Mouse (Mus musculus) ES-E14 (cell line): ENCODE data around the gene Fam213a. TPM values are rescaled to one million over a fixed set of nuclear protein-coding genes. Genes with fewer than 3 reads are reported as not detected.

Experiments
- DNase-seq: peaks from one replicate; pipeline ENCODE4 v3.0.0-alpha.2; 2013; ENCODE audit warnings: low read depth, low spot score
- H3K27ac ChIP-seq: 2 replicates; pipeline ENCODE4 v1.5.1; 2012; ENCODE audit warnings: low read depth, mild to moderate bottlenecking, low read length, moderate library complexity, mixed read lengths; ENCODE audit not compliant: poor library complexity, insufficient read depth, severe bottlenecking
- H3K36me3 ChIP-seq: 2 replicates; pipeline ENCODE4 v1.6.1; 2012; ENCODE audit warnings: mild to moderate bottlenecking, low read length, moderate library complexity, mixed read lengths; ENCODE audit not compliant: control insufficient read depth, poor library complexity, insufficient read depth, severe bottlenecking
- H3K4me1 ChIP-seq, 2 experiments: fragments of 150-350 bp in 1 of 2; sonication (generic) in 1 of 2; 2 replicates each; pipeline ENCODE4 v1.6.1; 2012; ENCODE audit warnings: low read length in 2 of 2, mild to moderate bottlenecking in 1 of 2, mixed read lengths in 1 of 2; ENCODE audit not compliant: control insufficient read depth in 2 of 2, insufficient read depth in 2 of 2, poor library complexity in 1 of 2
- H3K4me3 ChIP-seq, 2 experiments: fragments of 150-350 bp in 1 of 2; sonication (generic) in 1 of 2; 2 replicates each; pipeline ENCODE4 v1.5.1; 2012; ENCODE audit warnings: low read length in 2 of 2, low read depth in 1 of 2, mild to moderate bottlenecking in 1 of 2, mixed read lengths in 1 of 2; ENCODE audit not compliant: insufficient read depth in 1 of 2, poor library complexity in 1 of 2, severe bottlenecking in 1 of 2
- H3K9ac ChIP-seq: 2 replicates; pipeline ENCODE4 v1.6.1; 2012; ENCODE audit warnings: low read depth, mild to moderate bottlenecking, low read length, mixed read lengths; ENCODE audit not compliant: poor library complexity, insufficient read depth, severe bottlenecking
- H3K9me3 ChIP-seq: fragments of 150-350 bp; sonication (generic); 2 replicates; pipeline ENCODE4 v1.6.1; 2012; ENCODE audit warnings: low read depth, mild to moderate bottlenecking, low read length; ENCODE audit not compliant: control insufficient read depth, insufficient read depth
- CHD2 ChIP-seq: IDR thresholded peaks from 2 replicates; pipeline ENCODE4 v1.6.1; 2014; ENCODE audit warnings: mild to moderate bottlenecking, low read depth, low read length, inconsistent platforms
- HCFC1 ChIP-seq: IDR thresholded peaks from 2 replicates; pipeline ENCODE4 v1.6.1; 2012; ENCODE audit warnings: low read length, inconsistent platforms, borderline replicate concordance; ENCODE audit not compliant: insufficient read depth
- MAFK ChIP-seq: IDR thresholded peaks from 2 replicates; pipeline ENCODE4 v1.6.1; 2014; ENCODE audit warnings: mild to moderate bottlenecking, low read depth, low read length, inconsistent platforms; ENCODE audit not compliant: insufficient read depth
- ZC3H11A ChIP-seq: IDR thresholded peaks from 2 replicates; pipeline ENCODE4 v1.6.1; 2012; ENCODE audit warnings: low read depth, mild to moderate bottlenecking, inconsistent platforms, low read length, borderline replicate concordance
- ZNF384 ChIP-seq: IDR thresholded peaks from 2 replicates; pipeline ENCODE4 v1.6.1; 2012; ENCODE audit warnings: low read depth, low read length, inconsistent platforms
- in situ Hi-C, 2 experiments: fragments of 600-800 bp; cut with MboI; formaldehyde crosslinking; loops; one replicate each; pipeline ENCODE4 v1.15.1; 2025; ENCODE audit warnings: low sequenced_read_pairs in 2 of 2, inconsistent platforms in 1 of 2; ENCODE audit not compliant: unreplicated experiment in 2 of 2
- total RNA-seq: library from RNA; depleted of rRNA; stranded (reverse); fragments of 300-350 nt; gene quantifications from 2 replicates; pipeline ENCODE4 v1.2.3, GENCODE M21; 2012

Fam213a gene
- total RNA-seq, 1 experiment = 13.6 TPM

DNA sequence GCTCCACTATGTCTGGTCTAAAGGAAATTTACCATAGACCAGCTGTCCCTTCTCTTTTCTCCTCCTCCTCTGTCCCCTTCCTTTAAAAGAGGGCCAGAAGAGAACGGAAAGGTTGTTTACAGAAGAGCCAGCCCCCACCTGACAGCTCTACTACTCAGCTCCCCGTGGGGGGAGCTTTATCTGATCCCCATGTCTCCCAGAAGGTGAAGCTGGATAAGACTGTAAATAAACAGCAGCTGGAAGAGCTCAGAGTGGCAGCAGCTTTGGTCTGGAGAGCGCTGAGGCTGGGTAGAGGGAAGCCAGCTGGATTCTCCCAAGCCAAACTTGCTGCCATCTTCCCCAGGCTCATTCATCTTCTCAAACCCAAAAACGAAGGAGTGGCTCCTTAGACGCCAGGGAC is 5.9 kb downstream of the Fam213a start:
- TF ChIP-seq ZNF384 (no peak), ZC3H11A (no peak), HCFC1 (no peak), MAFK (no peak), CHD2 (no peak)
- H3K4me1 ChIP-seq = peaks cover 0 to 8% of the 10 kb centered on the region in 2 experiments; a peak in 1 of 4 replicates

GRCm38 (mm10) chr14:41006899-41007298 is 6.7 kb downstream of the Fam213a start:
- Histone ChIP-seq H3K27ac (no peak overlapping the region), H3K4me1 (peaks cover 0 to 8% of the 10 kb centered on the region in 2 experiments; a peak in 1 of 4 replicates), H3K9ac (no peak overlapping the region), H3K36me3 (no peaks in the 10 kb centered on the region), H3K4me3 (no peak overlapping the region), H3K9me3 (no peaks in the 10 kb centered on the region)
- no peak for DNase-seq
- in situ Hi-C loops = no loop called here
- TF ChIP-seq CHD2 (no peak), HCFC1 (no peak), ZNF384 (no peak), ZC3H11A (no peak), MAFK (no peak)

More for the DNA sequence above, 5.9 kb downstream of the Fam213a start:
- Histone ChIP-seq H3K4me3 (no peak overlapping the region), H3K36me3 (no peaks in the 10 kb centered on the region), H3K9me3 (no peaks in the 10 kb centered on the region), H3K27ac (no peak overlapping the region), H3K9ac (no peak overlapping the region)
- in situ Hi-C loops = no loop called here
- DNase-seq = no peak

DNA sequence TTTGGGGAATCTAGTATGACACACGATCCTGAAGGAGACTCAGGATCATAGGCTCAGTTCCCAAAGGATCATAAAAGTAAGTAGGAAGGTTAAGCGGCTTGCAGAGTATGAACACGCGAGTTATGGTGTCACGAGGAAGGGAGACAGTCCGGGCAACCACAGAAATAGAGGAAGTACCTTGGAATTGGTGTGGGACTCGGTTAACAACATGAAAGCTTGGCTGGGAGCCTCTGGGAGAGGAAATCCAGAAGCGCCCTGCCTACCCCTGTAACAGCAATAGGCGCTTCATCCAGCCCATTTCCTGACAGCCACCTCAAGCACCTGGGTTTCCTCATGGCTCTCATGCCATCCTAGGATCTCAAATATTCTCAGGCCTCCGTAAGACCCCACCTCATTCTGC is 7.3 kb downstream of the Fam213a start:
- Histone ChIP-seq H3K4me1 (peaks cover 0 to 8% of the 10 kb centered on the region in 2 experiments; a peak in 1 of 4 replicates), H3K36me3 (no peaks in the 10 kb centered on the region), H3K9ac (no peak overlapping the region), H3K27ac (no peak overlapping the region), H3K9me3 (no peaks in the 10 kb centered on the region), H3K4me3 (no peak overlapping the region)
- in situ Hi-C loops = no loop called here
- no peak for DNase-seq
- TF ChIP-seq ZC3H11A = no peak
- TF ChIP-seq CHD2 = no peak
- TF ChIP-seq MAFK = no peak
- TF ChIP-seq HCFC1 = no peak
- no peak for TF ChIP-seq ZNF384

DNA sequence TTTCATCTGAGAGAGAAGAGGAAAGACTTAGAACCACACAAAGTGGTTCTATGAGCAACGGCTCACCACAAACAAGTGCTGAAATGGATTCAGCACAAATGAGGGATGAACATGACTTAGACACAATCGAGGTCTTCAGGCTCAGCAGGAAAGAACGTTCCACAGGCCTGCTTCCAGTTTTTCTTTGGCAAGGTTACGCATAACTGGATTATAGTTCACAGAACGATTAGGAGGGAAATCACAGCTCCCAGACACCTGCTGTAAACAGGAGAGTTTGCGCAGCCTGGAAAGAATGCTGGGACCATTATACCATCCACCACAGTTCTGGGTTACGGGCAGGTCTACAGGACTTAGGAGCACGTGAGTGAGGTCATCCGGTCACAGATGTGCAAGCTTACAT is 7.9 kb downstream of the Fam213a start:
- Histone ChIP-seq H3K4me1 (peaks cover 0 to 8% of the 10 kb centered on the region in 2 experiments; a peak in 1 of 4 replicates), H3K4me3 (no peak overlapping the region), H3K9ac (no peak overlapping the region), H3K27ac (no peak overlapping the region), H3K9me3 (no peaks in the 10 kb centered on the region), H3K36me3 (no peaks in the 10 kb centered on the region)
- in situ Hi-C loops = no loop called here
- no peak for DNase-seq
- no peak for TF ChIP-seq ZNF384
- no peak for TF ChIP-seq CHD2
- TF ChIP-seq ZC3H11A = no peak
- no peak for TF ChIP-seq MAFK
- no peak for TF ChIP-seq HCFC1
